Mouse (Mus musculus) gastrocnemius, postnatal 25 days (tissue): ENCODE results near the gene Mrpl11. TPM values are rescaled to one million over a fixed set of nuclear protein-coding genes. Genes with fewer than 3 reads are reported as not detected.
"Not testable (repeated sequence)": the region's sequence is repeated elsewhere in the genome, so short reads cannot be mapped to it uniquely, and the experiment has no call there.

ENCODE experiments used
- DNase-seq: peaks from one replicate; pipeline ENCODE4 v3.0.0; 2022
- total RNA-seq, 2 experiments: library from RNA; stranded (reverse); gene quantifications; 1 replicate in 1 of 2; 2 replicates in 1 of 2; pipeline ENCODE4 v1.2.3; 2021

Gene Mrpl11
- total RNA-seq, 2 experiments from 2014 or later = 57.6 to 59.6 TPM

DNA sequence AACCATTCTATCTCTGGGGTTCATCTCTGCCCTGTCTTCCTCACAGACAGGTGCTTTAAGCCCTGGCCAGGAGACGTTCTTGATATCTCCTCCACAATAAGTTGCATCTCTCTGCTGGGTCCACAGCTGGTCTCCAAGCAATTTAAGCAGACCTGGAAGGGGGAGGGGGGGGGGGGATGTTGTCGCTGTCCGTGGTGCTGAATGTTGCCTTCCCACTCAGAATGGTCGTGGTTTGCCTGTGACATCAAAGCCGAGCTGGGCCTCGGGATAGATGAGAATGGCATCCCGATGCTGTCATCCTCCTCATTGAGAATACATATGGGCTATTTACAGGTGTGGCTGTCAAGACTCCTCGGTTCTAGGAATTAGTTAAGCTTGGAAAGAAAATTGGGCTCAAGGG, 30.4 kb downstream of the Mrpl11 start:
- DNase-seq = no peak

DNA sequence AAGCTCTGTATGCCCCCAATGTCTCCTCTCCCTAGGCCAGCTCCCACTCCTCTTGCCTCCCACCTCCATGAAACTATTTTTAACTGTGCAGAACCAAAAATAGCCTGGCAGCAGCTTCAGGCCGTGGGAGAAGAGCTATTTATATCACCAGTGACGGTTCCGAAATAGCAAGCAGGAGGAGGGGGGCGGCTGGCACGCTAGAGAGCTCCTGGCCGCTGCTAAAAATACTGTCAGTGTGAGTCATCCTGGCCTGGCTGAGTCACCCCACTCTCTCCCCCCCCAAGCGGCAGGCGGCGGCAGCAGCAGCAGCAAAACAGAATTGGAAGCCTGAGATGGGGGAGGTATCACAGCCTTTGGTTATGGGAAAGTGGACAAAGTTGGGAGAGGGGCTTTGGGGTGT, 31.0 kb downstream of the Mrpl11 start:
- peak; percentile 85 for DNase-seq

DNA sequence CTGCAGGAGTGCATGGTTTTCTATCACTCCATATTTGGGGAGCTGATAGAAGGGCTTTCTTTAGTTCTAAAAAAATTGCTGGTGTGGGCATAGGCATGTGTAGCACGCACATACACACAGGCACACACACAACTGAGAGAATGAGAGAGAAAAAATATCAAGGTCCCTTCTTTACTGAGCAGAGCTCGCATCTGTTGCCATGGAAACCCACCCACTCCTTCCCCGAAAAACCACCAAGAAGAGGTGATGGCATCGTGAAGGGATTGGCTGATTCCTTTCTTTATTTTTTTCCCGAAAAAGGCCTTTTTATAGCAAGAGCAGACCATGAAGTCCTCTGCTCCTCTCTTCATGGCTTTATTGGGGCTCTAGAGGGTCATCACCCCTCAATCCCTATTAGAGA, 32.1 kb downstream of the Mrpl11 start:
- no peak for DNase-seq

GRCm38 (mm10) chr19:4999445-5000140, 37.6 kb downstream of the Mrpl11 start:
- no peak for DNase-seq

DNA sequence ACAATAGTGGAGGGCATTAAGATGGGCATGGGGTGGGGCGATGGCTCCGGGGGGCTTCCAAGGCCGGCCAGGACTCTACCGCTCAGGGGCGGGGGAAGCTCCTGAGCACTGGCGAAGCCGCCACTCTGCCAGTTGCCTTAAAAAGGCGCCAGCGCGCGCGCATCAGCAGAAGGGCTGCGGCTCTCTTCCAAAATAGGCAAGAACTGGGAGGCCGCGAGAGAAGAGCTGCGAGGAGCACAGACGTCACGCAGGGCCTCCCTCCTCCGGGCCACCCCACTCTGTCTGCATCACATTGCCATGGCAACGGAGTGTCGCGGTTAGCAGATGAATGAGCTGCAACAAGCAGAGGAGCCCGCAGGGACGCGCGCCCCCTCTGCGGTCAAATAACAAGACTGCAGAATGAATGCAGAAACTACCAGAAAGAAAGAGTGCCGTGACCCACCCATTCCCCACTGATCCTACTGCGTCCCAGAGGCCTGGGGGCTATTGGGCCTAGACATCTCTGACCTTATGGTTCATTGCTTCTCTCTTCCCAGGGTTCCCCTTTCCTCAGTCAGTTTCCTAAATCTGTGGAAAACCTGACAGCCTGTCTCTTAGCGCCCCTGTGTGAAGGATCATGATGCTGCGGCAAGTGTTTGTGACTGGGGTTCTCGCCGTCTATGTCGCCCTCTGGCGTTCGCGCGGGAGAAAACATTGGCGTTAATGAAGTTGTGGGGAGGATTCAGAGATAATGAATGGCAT, 39.9 kb downstream of the Mrpl11 start:
- peak; percentile 48 for DNase-seq

GRCm38 (mm10) chr19:5003644-5004043, 41.7 kb downstream of the Mrpl11 start:
- not testable (repeated sequence) for DNase-seq

DNA sequence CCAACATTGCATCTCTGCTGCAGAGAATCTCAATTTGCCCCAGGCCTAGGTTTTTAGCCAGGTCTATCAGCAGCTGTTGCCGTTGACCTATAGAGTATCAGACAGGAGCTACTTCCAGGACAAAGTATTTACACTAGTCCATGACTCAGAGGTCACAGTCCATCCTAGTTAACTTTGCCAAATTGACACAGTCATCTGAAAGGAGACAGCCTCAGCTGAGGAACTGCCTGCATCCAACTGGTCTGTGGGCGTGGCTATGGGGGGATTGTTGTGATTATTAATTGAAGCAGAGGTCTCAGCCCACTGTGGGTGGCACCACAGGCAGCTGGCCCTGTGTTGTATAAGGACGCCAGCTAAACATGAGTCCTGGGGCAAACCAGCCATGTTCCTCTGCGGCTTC, 43.0 kb downstream of the Mrpl11 start:
- no peak for DNase-seq

DNA sequence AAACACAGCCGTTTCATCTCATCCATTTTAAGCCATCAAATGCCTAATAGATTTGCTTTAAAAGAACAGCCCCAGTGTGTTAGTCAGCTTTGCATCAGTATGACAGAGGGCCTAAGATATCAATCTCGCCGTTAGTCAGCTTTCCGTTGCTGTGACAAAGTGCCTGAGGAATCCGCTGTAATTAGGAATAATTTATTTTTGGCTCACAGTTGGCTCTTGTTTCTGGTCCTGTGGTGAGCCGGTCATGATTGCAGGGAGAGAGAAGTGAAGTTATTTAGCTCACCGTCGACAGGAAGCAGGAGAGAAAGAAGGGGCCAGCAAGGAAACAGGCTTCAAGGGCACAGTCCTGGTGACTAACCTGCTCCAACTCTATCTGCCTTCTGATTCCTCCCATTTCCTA, 51.2 kb downstream of the Mrpl11 start:
- no peak for DNase-seq

DNA sequence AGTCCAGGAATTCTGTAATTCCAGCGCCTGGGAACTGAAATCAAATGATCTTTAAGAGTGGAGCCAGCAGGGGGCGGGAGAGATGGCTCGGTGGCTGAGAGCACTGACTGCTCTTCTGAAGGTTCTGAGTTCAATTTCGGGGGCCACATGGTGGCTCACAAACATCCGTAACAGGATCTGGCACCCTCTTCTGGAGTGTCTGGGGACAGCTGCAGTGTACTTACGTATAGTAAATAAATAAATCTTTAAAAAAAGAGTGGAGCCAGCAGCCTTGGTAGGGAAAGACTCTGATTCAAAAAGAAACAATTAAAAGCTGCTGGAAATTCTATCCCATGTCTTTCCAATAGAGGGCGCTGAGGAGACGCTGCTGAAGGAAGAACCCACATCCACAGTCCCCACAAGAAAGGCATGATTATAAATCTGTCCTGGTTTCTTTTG, 53.0 kb downstream of the Mrpl11 start:
- DNase-seq = no peak

DNA sequence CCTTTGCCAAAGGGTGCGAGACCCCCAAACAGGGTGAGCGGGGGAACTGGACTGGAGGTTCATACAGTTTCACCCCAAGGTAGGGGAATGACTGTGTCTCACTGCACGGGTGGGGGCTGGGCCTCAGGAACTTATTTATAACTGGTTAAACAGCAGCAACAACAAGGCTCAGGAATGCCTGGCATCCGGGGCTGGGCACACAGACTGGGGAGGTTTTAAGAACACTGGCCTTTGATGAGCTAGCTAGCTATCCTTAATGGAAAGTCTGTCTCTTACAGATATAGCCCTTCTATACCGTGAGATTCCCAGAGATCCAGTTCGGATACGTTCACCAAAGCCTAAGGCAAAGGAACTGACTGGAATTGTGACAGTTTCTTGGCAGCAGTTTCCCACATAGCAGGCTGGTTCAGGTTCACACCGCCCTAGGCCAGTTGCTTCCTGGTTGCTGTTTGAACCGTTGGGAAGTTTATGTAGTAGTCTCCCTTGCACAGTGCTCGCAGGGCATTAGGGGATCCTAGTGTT, 54.3 kb downstream of the Mrpl11 start:
- DNase-seq = no peak

Other genes with a start within 250 kb of the Mrpl11 start
- 1 to 10 TPM; 1.9 to 2.1 TPM for gene Rbm4b, start 205.7 kb upstream of the Mrpl11 start, total RNA-seq
- gene Rbm4, start 168.2 kb upstream of the Mrpl11 start, total RNA-seq = 10 to 100 TPM; 27.9 to 31.1 TPM
- gene Gm21992, start 150.5 kb upstream of the Mrpl11 start, total RNA-seq = 1 to 10 TPM; 8.9 to 9.4 TPM
- gene Rbm14, start 150.5 kb upstream of the Mrpl11 start, total RNA-seq = 10 to 100 TPM; 11.1 to 11.2 TPM
- gene Ccs, start 122.8 kb upstream of the Mrpl11 start, total RNA-seq = 10 to 100 TPM; 26.3 to 27.1 TPM
- gene Ccdc87, start 122.8 kb upstream of the Mrpl11 start, total RNA-seq = not detected
- 10 to 100 TPM; 28.4 to 41.6 TPM for gene Ctsf, start 107.0 kb upstream of the Mrpl11 start, total RNA-seq
- 1,000 to 10,000 TPM; 7,181 to 7,860 TPM for gene Actn3, start 84.2 kb upstream of the Mrpl11 start, total RNA-seq
- 1 to 10 TPM; 2.4 to 2.8 TPM for gene Zdhhc24, start 83.5 kb upstream of the Mrpl11 start, total RNA-seq
- 1 to 10 TPM; 1.6 to 2.6 TPM for gene Bbs1, start 55.5 kb upstream of the Mrpl11 start, total RNA-seq
- gene Dpp3, start 33.9 kb upstream of the Mrpl11 start, total RNA-seq = 10 to 100 TPM; 15.6 to 23.4 TPM
- 1 to 10 TPM in 1 of 2 experiments, under 1 TPM in 1; 0.87 to 1.2 TPM for gene Peli3, start 19.0 kb upstream of the Mrpl11 start, total RNA-seq
- gene Npas4, start 28.2 kb downstream of the Mrpl11 start, total RNA-seq = not detected
- gene Slc29a2, start 61.7 kb downstream of the Mrpl11 start, total RNA-seq = 10 to 100 TPM in 1 of 2 experiments, 1 to 10 TPM in 1; 7.9 to 11.6 TPM
- gene B4gat1, start 76.7 kb downstream of the Mrpl11 start, total RNA-seq = 10 to 100 TPM; 17.9 to 20.1 TPM
- gene AC124502.3, start 76.7 kb downstream of the Mrpl11 start, total RNA-seq = 1 to 10 TPM in 1 of 2 experiments, under 1 TPM in 1; 0.26 to 1.4 TPM
- gene Brms1, start 79.2 kb downstream of the Mrpl11 start, total RNA-seq = 10 to 100 TPM; 11.6 to 12.6 TPM
- 1 to 10 TPM; 1.3 to 2.1 TPM for gene Rin1, start 88.3 kb downstream of the Mrpl11 start, total RNA-seq
- gene Cd248, start 105.9 kb downstream of the Mrpl11 start, total RNA-seq = 10 to 100 TPM; 13.8 to 23.3 TPM
- gene Tmem151a, start 123.4 kb downstream of the Mrpl11 start, total RNA-seq = not detected
- gene Yif1a, start 126.4 kb downstream of the Mrpl11 start, total RNA-seq = 10 to 100 TPM; 38.1 to 47.5 TPM
- not detected for gene Cnih2, start 136.4 kb downstream of the Mrpl11 start, total RNA-seq
- 100 to 1,000 TPM; 113 to 127 TPM for gene Rab1b, start 144.9 kb downstream of the Mrpl11 start, total RNA-seq
- gene Klc2, start 156.4 kb downstream of the Mrpl11 start, total RNA-seq = 10 to 100 TPM; 51.9 TPM